ENCODE assay signal across 16 mouse cellular contexts in genomic region chr14:103732626-103733025, GRCm38 (mm10).
A peak's percentile ranks its signal among the peaks of the same experiment; 100 is the strongest.
DNase-seq lines count a peak whose midpoint lies in the region; ATAC-seq and TF ChIP-seq lines count a peak whose summit lies in the region.
"Had no signal": no experiment of that assay in that cellular context is flagged by ENCODE, and none has a peak within 500 bp of the region (broad histone marks: within the 10 kb centered on the region; RNA-seq: fewer than 3 reads in every experiment).

No protein-coding gene starts in this region.

- H3K9me3 ChIP-seq in embryonic facial prominence, embryonic 12.5 days, result no peaks in the 10 kb centered on the region
- no peaks in the 10 kb centered on the region for H3K9me3 ChIP-seq in embryonic facial prominence, embryonic 10.5 days
- H3K9me3 ChIP-seq in stomach, postnatal 0 days (ENCODE audit: control insufficient read depth, low read length), result no peaks in the 10 kb centered on the region
- H3K9me3 ChIP-seq: forebrain, embryonic 15.5 days; limb, embryonic 10.5 days had no signal

- 0 out of 2 replicates have a peak, but pooled peaks have one; percentile 28 for ATAC-seq in embryonic facial prominence, embryonic 12.5 days (ENCODE audit: insufficient number of reproducible peaks, insufficient read depth, low FRiP score, low TSS enrichment)
- ATAC-seq in stomach, postnatal 0 days (ENCODE audit: low FRiP score, low TSS enrichment), result no peak
- ATAC-seq: forebrain, embryonic 15.5 days had no signal

- peak; percentile 19 for TF ChIP-seq CTCF in left cerebral cortex, adult 2 months (IDR thresholded peaks at IDR 0.05)
- TF ChIP-seq CTCF in stomach, postnatal 0 days (IDR thresholded peaks at IDR 0.05; ENCODE audit: low read depth), result peak; percentile 52

- H3K4me1 ChIP-seq in embryonic facial prominence, embryonic 12.5 days, result peaks cover 4% of the 10 kb centered on the region; the same call in 1 of the 2 replicates
- H3K4me1 ChIP-seq in embryonic facial prominence, embryonic 10.5 days, result peaks cover 15% of the 10 kb centered on the region
- no peaks in the 10 kb centered on the region for H3K4me1 ChIP-seq in stomach, postnatal 0 days (replicated peaks; ENCODE audit: control insufficient read depth, insufficient read depth)

- WGBS in embryonic facial prominence, embryonic 12.5 days, result 80% methylated on average over 1 of the region's 1 CpGs
- WGBS in embryonic facial prominence, embryonic 10.5 days, result 77% methylated on average over 1 of the region's 1 CpGs
- 60% methylated on average over 1 of the region's 1 CpGs for WGBS in stomach, postnatal 0 days

- no peak for DNase-seq in embryonic facial prominence, embryonic 10.5 days (ENCODE audit: low spot score)
- no peak for DNase-seq in left cerebral cortex, adult 2 months (ENCODE audit: extremely low spot score in 1 of 2, low spot score in 2 of 2)
- no peak for DNase-seq in left cerebral cortex, adult 8-10 months (ENCODE audit: low spot score in 2 of 2)
- DNase-seq in thymus, postnatal 4 days, result peak; percentile 47
- DNase-seq in thymus, adult 18-20 months, result no peak
- DNase-seq in stomach, postnatal 0 days (ENCODE audit: low spot score), result no peak
- DNase-seq in left cerebral cortex, adult 9 months (ENCODE audit: low spot score in 2 of 2), result no peak
- DNase-seq: adrenal gland, postnatal 36 days; cerebellum, adult 18-20 months; heart, postnatal 36 days; kidney, adult 11 months had no signal

- no peak overlapping the region for H3K27ac ChIP-seq in embryonic facial prominence, embryonic 12.5 days
- no peak overlapping the region for H3K27ac ChIP-seq in embryonic facial prominence, embryonic 10.5 days (replicated peaks)
- no peak overlapping the region for H3K27ac ChIP-seq in left cerebral cortex, adult 2 months
- H3K27ac ChIP-seq in stomach, postnatal 0 days (replicated peaks), result no peak overlapping the region
- H3K27ac ChIP-seq: forebrain, embryonic 15.5 days; limb, embryonic 10.5 days; macrophage had no signal

- intact Hi-C loops in left cerebral cortex, adult 2 months (cut with DNase I), result no loop called here

- H3K4me2 ChIP-seq in embryonic facial prominence, embryonic 12.5 days (replicated peaks), result no peak overlapping the region
- H3K4me2 ChIP-seq in stomach, postnatal 0 days (replicated peaks; ENCODE audit: low read depth), result no peak overlapping the region
- H3K4me2 ChIP-seq: forebrain, embryonic 15.5 days had no signal

- no peak for TF ChIP-seq EP300 in stomach, postnatal 0 days (optimal IDR thresholded peaks at IDR 0.05)

- no peak overlapping the region for H3K4me3 ChIP-seq in embryonic facial prominence, embryonic 12.5 days
- H3K4me3 ChIP-seq in embryonic facial prominence, embryonic 10.5 days, result no peak overlapping the region
- H3K4me3 ChIP-seq in left cerebral cortex, adult 2 months, result no peak overlapping the region
- H3K4me3 ChIP-seq in stomach, postnatal 0 days (ENCODE audit: low read depth, low read length), result no peak overlapping the region
- H3K4me3 ChIP-seq: forebrain, embryonic 15.5 days; limb, embryonic 10.5 days; myocyte had no signal

- H3K9ac ChIP-seq in embryonic facial prominence, embryonic 12.5 days, result no peak overlapping the region
- no peak overlapping the region for H3K9ac ChIP-seq in stomach, postnatal 0 days (ENCODE audit: low read length)
- H3K9ac ChIP-seq: forebrain, embryonic 15.5 days had no signal

- no peaks in the 10 kb centered on the region for H3K27me3 ChIP-seq in embryonic facial prominence, embryonic 12.5 days
- H3K27me3 ChIP-seq in embryonic facial prominence, embryonic 10.5 days (replicated peaks; ENCODE audit: low read depth, poor library complexity, severe bottlenecking), result no peaks in the 10 kb centered on the region
- no peaks in the 10 kb centered on the region for H3K27me3 ChIP-seq in stomach, postnatal 0 days (ENCODE audit: control insufficient read depth, insufficient read depth, low read length)
- H3K27me3 ChIP-seq: forebrain, embryonic 15.5 days had no signal

- no peaks in the 10 kb centered on the region for H3K36me3 ChIP-seq in embryonic facial prominence, embryonic 12.5 days
- H3K36me3 ChIP-seq in embryonic facial prominence, embryonic 10.5 days (replicated peaks), result no peaks in the 10 kb centered on the region
- no peaks in the 10 kb centered on the region for H3K36me3 ChIP-seq in stomach, postnatal 0 days (ENCODE audit: control insufficient read depth, insufficient read depth, low read length)
- H3K36me3 ChIP-seq: forebrain, embryonic 15.5 days; limb, embryonic 10.5 days had no signal
